Mouse (Mus musculus) heart, postnatal 0 days (tissue): ENCODE results near the gene Hic2.

Source experiments
- CTCF ChIP-seq: IDR thresholded peaks from 2 replicates; pipeline ENCODE4 v1.5.1; 2016; ENCODE audit warnings: antibody characterized with exemption, control low read depth, low read depth
- EP300 ChIP-seq: IDR thresholded peaks from 2 replicates; pipeline ENCODE4 v1.6.1; 2016; ENCODE audit warnings: antibody characterized with exemption, low read depth

DNA sequence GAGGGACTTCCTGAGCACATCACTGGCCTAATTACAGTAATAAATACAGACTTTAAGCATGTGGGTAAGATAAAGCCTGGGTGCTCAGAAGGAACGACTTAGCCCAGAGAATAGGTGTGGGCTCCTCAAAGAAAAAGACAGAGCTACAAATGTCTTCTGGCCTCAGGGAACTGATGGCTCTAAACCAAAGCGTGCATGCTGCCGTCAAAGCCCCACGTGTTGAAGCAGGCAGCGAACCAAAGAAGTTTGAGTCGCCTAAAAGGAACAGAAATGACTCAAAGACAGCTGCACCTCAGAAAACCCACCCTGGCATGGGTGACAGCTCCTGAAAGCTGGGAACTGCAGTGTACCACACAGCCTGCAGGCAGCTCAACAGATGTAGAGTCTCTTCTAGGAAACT, 38.5 kb downstream of the Hic2 start:
- TF ChIP-seq CTCF (no peak), EP300 (no peak)
